Mouse (Mus musculus) megakaryocyte, embryonic 14.5 days (primary cell): ENCODE results near the gene Scamp4.

ENCODE experiments used
- FLI1 ChIP-seq: IDR thresholded peaks from 2 replicates; pipeline ENCODE4 v1.6.1; 2012; ENCODE audit warnings: low read length, inconsistent platforms, mixed read lengths
- GATA1 ChIP-seq: IDR thresholded peaks from 3 replicates; pipeline ENCODE4 v1.6.1; 2012; ENCODE audit warnings: mixed read lengths, low read length, inconsistent platforms, borderline replicate concordance

- TF ChIP-seq GATA1 (no peak), FLI1 (no peak)
Observed at GRCm38 (mm10) chr10:80557346-80557965, 45.2 kb upstream of the Scamp4 start.
